Mouse (Mus musculus): ENCODE results near the gene Fgd4.

DNA sequence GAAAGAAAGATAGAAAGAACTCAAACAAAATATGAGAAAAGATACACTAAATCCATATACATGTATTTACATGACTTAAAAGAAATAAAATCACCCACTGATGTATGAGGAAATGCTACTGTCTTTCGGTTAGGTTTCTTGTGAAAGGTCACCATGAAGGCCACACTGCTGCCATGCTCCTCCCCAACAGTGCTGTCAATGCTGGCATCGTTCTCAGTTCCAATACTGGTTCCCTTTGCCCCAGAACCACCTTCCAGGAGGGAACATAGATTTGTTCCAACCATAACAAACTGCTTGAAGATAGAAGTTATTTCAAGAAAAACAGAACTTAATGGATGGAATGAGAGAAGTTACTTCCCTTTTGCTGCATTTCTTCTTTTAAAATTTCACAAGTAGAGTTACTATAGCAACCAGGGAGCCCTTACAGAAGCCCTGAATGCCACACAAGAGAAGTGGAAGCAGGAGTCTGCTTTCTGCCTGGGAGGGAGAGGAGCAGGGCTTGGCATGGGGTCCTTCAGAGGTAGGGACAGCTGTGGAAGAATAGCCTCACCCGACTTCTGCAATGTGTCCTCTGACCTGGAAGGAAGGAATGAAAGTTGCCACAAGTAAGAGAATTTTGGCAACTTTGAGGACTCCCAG, 75.0 kb downstream of the Fgd4 start:
- TF ChIP-seq CTCF (IDR thresholded peaks at IDR 0.05; ENCODE audit: control insufficient read depth, insufficient read depth, insufficient read length) (no peak), MAX (IDR thresholded peaks at IDR 0.05) (no peak), USF1 (IDR thresholded peaks at IDR 0.05; ENCODE audit: low read depth) (no peak)

Measured in C2C12 (cell line).